Mouse (Mus musculus): ENCODE measurements around the gene Trub1. TPM values are rescaled to one million over a fixed set of nuclear protein-coding genes. Genes with fewer than 3 reads are reported as not detected.

Trub1 gene
- polyA plus RNA-seq, 1 experiment: 2.7 TPM

DNA sequence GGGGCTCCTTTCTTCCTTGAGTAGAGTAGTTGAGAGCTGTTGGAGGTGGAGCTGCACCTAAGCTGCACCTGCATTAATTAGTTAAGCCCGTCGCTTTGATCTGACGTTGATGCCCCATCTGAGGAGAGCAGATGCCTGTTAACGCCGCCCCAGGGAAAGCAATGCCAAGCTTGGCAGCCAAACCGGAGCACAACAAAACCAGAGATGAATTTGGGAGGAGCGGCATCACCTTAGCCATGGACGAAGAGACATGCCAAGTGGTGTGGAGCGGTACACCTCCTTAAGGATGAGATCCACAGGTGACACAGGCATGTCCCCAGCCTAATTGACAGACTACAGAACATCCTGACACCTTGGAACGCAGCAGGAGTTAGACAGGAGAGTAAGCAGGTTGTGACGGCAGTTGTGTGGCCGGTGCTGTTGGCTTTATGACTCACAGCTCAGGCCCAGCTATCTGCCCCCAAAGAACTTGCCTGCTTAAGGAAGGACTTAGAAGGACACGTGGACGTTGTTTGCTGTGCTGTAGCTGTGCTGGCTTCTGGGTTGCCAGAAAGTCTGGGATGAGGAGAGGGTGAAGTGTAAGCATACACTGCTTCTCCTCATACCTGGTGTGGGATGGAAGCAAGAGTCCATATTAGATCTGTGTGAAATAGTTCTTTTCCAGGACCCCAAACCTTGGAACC is 24.8 kb upstream of the Trub1 start:
- Histone ChIP-seq H3K4me1 (ENCODE audit: control insufficient read depth, insufficient read depth, insufficient read length) (no peaks in the 10 kb centered on the region), H3K36me3 (ENCODE audit: control insufficient read depth, insufficient read depth, low read length) (no peaks in the 10 kb centered on the region), H3K27me3 (ENCODE audit: control insufficient read depth, insufficient read depth, low read length) (no peaks in the 10 kb centered on the region), H3K4me3 (ENCODE audit: extremely low read depth, insufficient read depth, insufficient read length) (no peak overlapping the region), H3K27ac (ENCODE audit: insufficient read depth, low read length) (no peak overlapping the region)
- TF ChIP-seq POLR2A (IDR thresholded peaks at IDR 0.05; ENCODE audit: low read depth, low read length): no peak
- no peak for TF ChIP-seq CTCF (IDR thresholded peaks at IDR 0.05; ENCODE audit: extremely low read depth, insufficient read depth, insufficient read length, insufficient replicate concordance)
- no peak for DNase-seq (ENCODE audit: low read depth in 1 of 2, low spot score in 2 of 2)
- WGBS: 89% methylated on average over 14 of the region's 14 CpGs

DNA sequence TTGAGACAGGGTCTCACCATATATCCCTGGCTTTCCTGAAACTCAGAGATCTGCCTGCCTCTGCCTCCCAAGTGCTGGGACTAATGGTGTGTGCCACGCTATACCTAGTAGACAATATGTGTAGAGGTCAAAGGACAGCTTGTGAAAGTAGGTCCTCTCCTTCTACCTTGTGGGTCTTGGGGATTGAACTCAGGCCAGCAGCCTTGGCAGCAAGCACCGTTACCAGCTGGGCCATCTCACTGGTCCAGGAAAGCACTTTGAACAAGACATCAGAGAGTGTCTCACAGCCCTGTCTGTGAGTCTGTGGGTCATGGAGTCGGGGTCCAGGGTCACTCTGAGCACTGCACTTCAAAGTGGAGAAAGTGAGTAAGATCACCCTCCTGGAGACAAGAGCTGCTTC is 24.1 kb upstream of the Trub1 start:
- H3K27ac ChIP-seq (ENCODE audit: insufficient read depth, low read length): no peak overlapping the region
- H3K36me3 ChIP-seq (ENCODE audit: control insufficient read depth, insufficient read depth, low read length): no peaks in the 10 kb centered on the region
- DNase-seq (ENCODE audit: low read depth in 1 of 2, low spot score in 2 of 2): no peak
- WGBS: 84% methylated on average over 3 of the region's 3 CpGs
- no peaks in the 10 kb centered on the region for H3K4me1 ChIP-seq (ENCODE audit: control insufficient read depth, insufficient read depth, insufficient read length)
- no peak overlapping the region for H3K4me3 ChIP-seq (ENCODE audit: extremely low read depth, insufficient read depth, insufficient read length)
- H3K27me3 ChIP-seq (ENCODE audit: control insufficient read depth, insufficient read depth, low read length): no peaks in the 10 kb centered on the region
- TF ChIP-seq POLR2A (IDR thresholded peaks at IDR 0.05; ENCODE audit: low read depth, low read length): no peak
- no peak for TF ChIP-seq CTCF (IDR thresholded peaks at IDR 0.05; ENCODE audit: extremely low read depth, insufficient read depth, insufficient read length, insufficient replicate concordance)

DNA sequence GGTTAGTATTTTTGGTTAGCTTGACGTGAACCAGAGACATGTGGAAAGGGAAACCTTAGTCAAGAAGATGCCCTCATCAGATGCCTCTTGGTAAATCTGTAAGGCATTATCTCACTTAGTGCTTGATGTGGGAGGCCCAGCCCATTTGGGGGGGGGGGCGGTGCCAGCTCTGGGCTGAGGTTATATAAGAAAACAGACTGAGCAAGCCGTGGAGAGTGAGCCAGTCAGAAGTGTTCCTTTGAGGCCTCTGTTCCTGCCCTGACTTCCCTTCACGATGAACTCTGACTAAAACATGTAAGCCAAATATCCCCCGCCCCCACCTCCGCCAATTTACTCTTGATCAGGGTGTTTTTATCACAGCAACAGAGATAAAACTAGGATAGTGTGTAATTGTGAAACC is 22.8 kb upstream of the Trub1 start:
- Histone ChIP-seq H3K36me3 (ENCODE audit: control insufficient read depth, insufficient read depth, low read length) (no peaks in the 10 kb centered on the region), H3K4me1 (ENCODE audit: control insufficient read depth, insufficient read depth, insufficient read length) (no peaks in the 10 kb centered on the region), H3K4me3 (ENCODE audit: extremely low read depth, insufficient read depth, insufficient read length) (no peak overlapping the region), H3K27ac (ENCODE audit: insufficient read depth, low read length) (0 out of 2 replicates have a peak overlapping the region, but pooled peaks have one; percentile 7), H3K27me3 (ENCODE audit: control insufficient read depth, insufficient read depth, low read length) (no peaks in the 10 kb centered on the region)
- DNase-seq (ENCODE audit: low read depth in 1 of 2, low spot score in 2 of 2): peak; percentile 8 to 40
- TF ChIP-seq CTCF (IDR thresholded peaks at IDR 0.05; ENCODE audit: extremely low read depth, insufficient read depth, insufficient read length, insufficient replicate concordance) (no peak), POLR2A (IDR thresholded peaks at IDR 0.05; ENCODE audit: low read depth, low read length) (no peak)
- WGBS: 32% methylated on average over 6 of the region's 6 CpGs

DNA sequence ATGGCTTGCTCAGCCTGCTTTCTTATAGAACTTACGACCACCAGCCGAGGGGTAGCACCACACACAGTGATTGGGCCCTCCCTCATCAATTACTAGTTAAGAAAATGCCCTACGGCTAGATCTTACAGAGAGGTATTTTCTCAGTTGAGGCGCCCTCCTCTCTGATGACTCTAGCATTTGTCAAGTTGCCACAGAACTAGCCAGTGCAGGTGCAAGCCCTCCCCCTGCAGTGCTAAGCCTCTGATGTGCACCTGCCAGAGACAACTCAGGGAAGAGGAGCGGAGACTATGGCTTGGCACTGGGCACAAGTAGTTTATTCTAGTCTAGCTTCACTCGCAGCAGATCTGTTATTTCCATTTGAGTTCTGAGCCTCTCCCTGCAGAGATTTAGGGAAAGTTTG is 21.2 kb upstream of the Trub1 start:
- WGBS: 72% methylated on average over 6 of the region's 6 CpGs
- TF ChIP-seq CTCF (IDR thresholded peaks at IDR 0.05; ENCODE audit: extremely low read depth, insufficient read depth, insufficient read length, insufficient replicate concordance) (no peak), POLR2A (IDR thresholded peaks at IDR 0.05; ENCODE audit: low read depth, low read length) (no peak)
- Histone ChIP-seq H3K27me3 (ENCODE audit: control insufficient read depth, insufficient read depth, low read length) (no peaks in the 10 kb centered on the region), H3K27ac (ENCODE audit: insufficient read depth, low read length) (no peak overlapping the region), H3K4me1 (ENCODE audit: control insufficient read depth, insufficient read depth, insufficient read length) (no peaks in the 10 kb centered on the region), H3K36me3 (ENCODE audit: control insufficient read depth, insufficient read depth, low read length) (no peaks in the 10 kb centered on the region), H3K4me3 (ENCODE audit: extremely low read depth, insufficient read depth, insufficient read length) (no peak overlapping the region)
- DNase-seq (ENCODE audit: low read depth in 1 of 2, low spot score in 2 of 2): no peak

DNA sequence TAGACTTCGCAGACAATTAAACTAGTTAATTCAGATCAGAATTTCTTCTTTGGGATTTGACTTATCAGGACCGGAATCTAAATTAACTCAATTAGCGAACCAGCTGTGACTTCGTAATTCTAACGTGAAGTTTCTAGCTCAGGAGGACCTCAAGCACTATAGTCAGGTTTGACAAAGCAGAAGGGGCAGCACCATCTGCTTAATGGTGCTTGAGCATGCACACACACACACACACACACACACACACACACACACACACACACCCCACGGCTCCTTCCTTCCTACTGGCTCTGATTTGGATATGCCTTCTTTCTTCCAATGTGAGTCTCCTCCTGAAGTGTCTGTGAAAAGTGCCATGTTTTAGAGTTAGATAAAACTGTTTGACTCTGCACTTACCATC is 18.7 kb upstream of the Trub1 start:
- Histone ChIP-seq H3K36me3 (ENCODE audit: control insufficient read depth, insufficient read depth, low read length) (no peaks in the 10 kb centered on the region), H3K4me1 (ENCODE audit: control insufficient read depth, insufficient read depth, insufficient read length) (no peaks in the 10 kb centered on the region), H3K4me3 (ENCODE audit: extremely low read depth, insufficient read depth, insufficient read length) (no peak overlapping the region), H3K27ac (ENCODE audit: insufficient read depth, low read length) (no peak overlapping the region), H3K27me3 (ENCODE audit: control insufficient read depth, insufficient read depth, low read length) (no peaks in the 10 kb centered on the region)
- TF ChIP-seq POLR2A (IDR thresholded peaks at IDR 0.05; ENCODE audit: low read depth, low read length) (no peak), CTCF (IDR thresholded peaks at IDR 0.05; ENCODE audit: extremely low read depth, insufficient read depth, insufficient read length, insufficient replicate concordance) (no peak)
- DNase-seq (ENCODE audit: low read depth in 1 of 2, low spot score in 2 of 2): no peak
- 85% methylated on average over 6 of the region's 6 CpGs for WGBS

DNA sequence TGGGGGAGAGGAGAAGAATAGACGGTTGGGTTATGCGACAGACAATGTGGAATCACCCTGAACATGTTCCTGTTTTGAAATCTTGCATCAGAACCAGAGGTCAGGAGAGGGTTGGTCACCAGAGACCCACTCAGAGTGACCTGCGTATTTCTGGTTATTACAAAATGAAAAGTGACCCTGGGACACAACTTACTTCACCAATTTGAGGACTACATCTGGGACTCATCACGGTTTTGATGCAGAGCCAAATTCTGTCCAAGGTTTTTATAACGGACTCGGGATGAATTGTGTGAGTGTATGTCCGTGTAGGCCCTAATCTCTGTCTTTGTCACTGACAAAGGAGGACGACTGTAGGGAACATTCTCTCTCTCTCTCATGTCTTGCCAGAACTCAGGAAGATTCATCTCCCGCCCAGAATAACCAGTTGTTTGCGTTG is 16.1 kb upstream of the Trub1 start:
- 85% methylated on average over 10 of the region's 10 CpGs for WGBS
- no peaks in the 10 kb centered on the region for H3K27me3 ChIP-seq (ENCODE audit: control insufficient read depth, insufficient read depth, low read length)
- no peak for DNase-seq (ENCODE audit: low read depth in 1 of 2, low spot score in 2 of 2)
- no peak overlapping the region for H3K4me3 ChIP-seq (ENCODE audit: extremely low read depth, insufficient read depth, insufficient read length)
- no peaks in the 10 kb centered on the region for H3K36me3 ChIP-seq (ENCODE audit: control insufficient read depth, insufficient read depth, low read length)
- TF ChIP-seq POLR2A (IDR thresholded peaks at IDR 0.05; ENCODE audit: low read depth, low read length) (no peak), CTCF (IDR thresholded peaks at IDR 0.05; ENCODE audit: extremely low read depth, insufficient read depth, insufficient read length, insufficient replicate concordance) (no peak)
- H3K4me1 ChIP-seq (ENCODE audit: control insufficient read depth, insufficient read depth, insufficient read length): no peaks in the 10 kb centered on the region
- no peak overlapping the region for H3K27ac ChIP-seq (ENCODE audit: insufficient read depth, low read length)

DNA sequence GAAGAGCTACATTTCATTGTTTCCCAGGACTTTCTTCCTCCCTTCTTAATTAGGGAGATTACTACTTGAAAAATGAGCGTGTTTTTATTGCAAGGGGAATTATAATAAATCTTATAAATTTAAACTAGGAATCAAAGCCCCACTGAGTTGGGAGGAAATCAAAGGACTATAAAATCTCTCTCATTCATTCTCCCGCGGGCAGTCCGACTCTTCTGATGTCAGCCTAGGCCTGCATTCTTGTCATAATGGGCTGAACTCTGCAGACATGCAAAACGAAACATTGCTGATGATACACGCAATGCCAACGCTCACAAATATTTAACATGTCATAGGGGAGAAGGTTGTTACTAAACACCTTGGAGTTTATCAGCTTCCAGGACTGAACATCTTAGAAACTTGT is 15.7 kb upstream of the Trub1 start:
- Histone ChIP-seq H3K27me3 (ENCODE audit: control insufficient read depth, insufficient read depth, low read length) (no peaks in the 10 kb centered on the region), H3K4me3 (ENCODE audit: extremely low read depth, insufficient read depth, insufficient read length) (no peak overlapping the region), H3K4me1 (ENCODE audit: control insufficient read depth, insufficient read depth, insufficient read length) (no peaks in the 10 kb centered on the region), H3K36me3 (ENCODE audit: control insufficient read depth, insufficient read depth, low read length) (no peaks in the 10 kb centered on the region), H3K27ac (ENCODE audit: insufficient read depth, low read length) (no peak overlapping the region)
- DNase-seq (ENCODE audit: low read depth in 1 of 2, low spot score in 2 of 2): no peak
- TF ChIP-seq CTCF (IDR thresholded peaks at IDR 0.05; ENCODE audit: extremely low read depth, insufficient read depth, insufficient read length, insufficient replicate concordance) (no peak), POLR2A (IDR thresholded peaks at IDR 0.05; ENCODE audit: low read depth, low read length) (no peak)
- 90% methylated on average over 7 of the region's 7 CpGs for WGBS
